Mouse (Mus musculus) layer of hippocampus, postnatal 10 days (tissue): ENCODE measurements around the gene Dbi. TPM values are rescaled to one million over a fixed set of nuclear protein-coding genes. Genes with fewer than 3 reads are reported as not detected.

Experiments used
- DNase-seq, 2 experiments: peaks; one replicate each; pipeline ENCODE4 v3.0.0; 2021; ENCODE audit warnings: low spot score in 2 of 2
- total RNA-seq, 2 experiments: library from RNA; stranded (reverse); gene quantifications; 2 replicates each; pipeline ENCODE4 v1.2.3; 2021

Gene Dbi
- total RNA-seq, 2 experiments from 2014 or later: 611 to 668 TPM

DNA sequence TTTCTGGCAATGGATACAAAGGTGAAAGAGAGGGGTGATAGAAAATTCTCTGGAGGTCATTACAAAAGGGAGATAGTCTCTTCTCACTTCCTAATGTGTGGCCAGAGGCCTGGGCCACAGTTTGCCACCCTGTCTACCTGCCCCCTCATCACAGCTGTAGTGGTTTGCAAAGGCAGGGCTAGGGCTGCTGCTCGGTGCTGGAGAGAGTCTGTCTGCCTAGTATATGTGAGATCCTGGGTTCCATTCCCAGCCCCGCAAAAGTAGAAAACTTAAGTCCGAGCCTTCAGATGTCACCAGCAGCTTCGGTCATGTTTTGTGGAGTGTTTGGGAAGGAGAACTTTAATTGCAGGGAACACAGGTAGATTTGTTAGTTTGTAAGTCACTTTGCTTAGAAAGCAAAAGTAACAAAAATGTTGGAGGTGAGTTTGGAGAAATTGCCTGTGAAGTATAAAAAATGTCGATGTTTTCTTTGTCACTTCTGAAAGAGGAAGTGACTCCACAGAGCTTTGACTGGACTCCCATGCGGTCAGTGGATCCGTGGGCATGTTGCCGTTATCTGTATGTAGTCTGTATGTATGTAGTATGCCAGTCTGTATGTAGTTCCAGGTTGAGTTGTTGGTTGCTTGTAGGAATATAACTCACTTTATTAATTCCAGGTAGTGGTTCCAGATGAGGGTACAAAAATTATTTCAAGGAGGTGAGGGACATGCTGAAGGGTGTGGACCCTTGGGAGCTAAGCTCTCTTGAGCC lies 1.9 kb upstream of the Dbi start:
- no peak for DNase-seq

DNA sequence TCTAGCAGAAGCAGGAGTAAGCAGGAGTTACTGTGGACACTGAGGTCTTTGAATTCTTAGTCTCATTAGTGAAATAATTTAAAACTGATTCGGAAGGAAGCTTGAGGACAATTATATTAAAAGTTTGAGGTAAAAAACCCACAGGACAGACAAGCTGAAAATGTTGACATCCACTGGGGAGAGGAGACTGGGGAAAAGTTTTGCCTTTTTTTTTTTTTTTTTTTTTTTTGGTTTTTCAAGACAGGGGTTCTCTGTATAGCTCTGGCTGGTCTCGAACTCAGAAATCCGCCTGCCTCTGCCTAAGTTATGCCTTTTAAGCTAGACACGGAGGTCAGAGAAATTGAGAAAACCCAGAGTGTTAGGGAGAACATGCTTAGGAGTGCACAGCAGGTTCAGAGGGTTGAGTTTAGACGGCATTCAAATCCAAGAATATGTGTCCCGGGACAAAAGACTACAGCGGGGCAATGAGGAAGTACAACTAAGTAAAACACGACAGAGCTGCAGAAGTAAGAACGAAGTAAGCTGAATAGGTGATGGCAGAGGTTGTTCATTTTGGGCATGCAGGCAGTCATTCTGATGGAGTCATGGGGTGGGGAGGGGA lies 1.2 kb upstream of the Dbi start:
- no peak for DNase-seq

DNA sequence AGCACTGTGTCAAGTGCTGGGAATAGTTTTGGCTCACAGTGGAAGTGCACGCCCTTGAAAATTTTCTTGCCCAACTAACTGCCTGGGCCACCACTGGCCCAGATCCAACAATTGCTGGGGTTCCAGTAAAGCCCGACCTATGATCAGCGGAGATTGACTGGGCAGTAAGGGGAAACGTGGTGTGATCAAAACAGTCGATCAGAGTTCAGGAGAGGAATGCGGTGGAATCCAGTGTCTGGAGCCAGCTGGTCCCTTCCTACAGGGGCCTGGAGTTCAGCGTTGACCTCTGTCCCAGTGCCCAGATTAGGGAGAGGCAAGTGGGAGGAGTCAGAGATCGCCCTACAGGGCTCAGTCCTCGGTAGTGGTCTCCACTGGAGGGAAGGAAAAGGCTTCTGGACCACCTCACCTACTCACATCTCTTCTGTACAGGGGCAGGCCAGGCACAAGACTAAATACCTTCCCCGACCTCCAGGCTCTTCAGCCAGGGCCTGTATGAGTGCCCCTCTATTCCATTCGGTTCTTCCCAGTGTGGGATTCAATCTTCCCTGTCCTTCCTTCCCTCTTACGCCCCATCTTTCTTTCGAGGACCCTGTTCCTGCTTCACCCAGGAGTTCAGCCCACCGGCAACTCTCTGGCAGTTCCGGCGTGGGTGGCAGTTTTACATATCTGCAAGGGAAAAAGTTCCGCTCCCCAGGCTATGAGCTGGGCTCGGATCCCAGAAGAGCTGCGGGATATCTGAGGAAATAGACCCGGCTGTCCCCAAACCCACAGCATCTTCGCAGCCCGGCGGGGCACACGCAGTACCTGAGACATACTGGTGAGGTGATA lies 523 bp downstream of the Dbi start:
- peak in 1 of 2 experiments; percentile 54 for DNase-seq

DNA sequence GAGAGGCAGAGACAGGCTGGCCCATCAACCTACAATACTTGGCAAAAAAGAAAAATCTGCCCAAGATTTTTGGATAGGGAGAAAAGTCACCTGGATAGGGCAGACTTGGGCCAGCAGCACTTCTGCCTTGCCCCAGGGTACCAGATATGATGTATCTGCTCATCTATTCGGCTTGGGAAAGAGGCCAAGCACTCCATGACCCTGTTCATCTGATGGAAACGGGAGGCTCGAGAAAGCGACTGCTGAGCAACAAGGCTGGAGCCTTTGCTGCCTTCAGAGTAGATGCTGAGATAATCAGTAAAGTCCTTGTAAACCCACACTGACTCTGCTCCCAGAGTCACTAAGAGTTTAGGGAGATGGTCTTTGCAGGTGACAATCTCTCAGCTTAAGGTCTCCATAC lies 1.5 kb downstream of the Dbi start:
- no peak for DNase-seq

DNA sequence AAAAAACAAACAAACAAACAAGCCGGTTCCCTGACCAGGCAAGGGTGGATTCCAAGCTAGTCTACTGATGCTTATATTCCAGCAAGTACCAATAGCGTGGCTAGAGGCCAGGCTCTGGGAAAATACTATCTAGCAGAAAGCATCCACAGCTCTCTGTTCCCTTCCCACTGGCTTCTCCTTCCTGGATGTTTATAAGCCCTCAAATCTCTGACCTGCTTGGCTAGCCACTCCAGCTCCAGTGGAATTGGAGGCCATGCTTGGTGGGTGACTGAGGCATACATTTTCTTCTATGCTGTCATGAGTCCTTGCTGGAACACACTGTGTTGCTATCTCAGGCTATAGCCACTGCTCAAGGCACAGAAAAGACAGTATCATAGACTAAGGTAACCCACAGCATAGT lies 2.0 kb downstream of the Dbi start:
- DNase-seq: no peak

DNA sequence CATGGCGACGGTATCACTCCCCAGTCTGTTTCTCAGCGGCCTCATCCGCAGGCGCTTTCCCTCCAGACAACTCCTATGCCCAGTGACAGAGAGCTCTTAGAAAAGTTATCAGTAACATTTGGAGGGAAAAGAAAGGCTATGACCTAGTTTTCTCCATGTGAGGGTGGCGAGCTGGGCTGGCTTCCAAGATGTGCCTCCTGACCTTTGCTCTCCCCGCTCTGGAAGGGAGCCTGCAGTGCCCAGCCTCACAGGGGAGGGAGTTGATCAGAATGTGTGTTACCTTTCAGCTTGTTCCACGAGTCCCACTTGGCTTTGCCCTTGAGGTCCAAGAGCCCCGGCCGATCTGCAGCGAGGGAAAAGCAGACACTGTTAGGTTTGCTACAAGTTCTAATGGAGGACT lies 4.8 kb downstream of the Dbi start:
- DNase-seq: peak in 1 of 2 experiments; percentile 54

DNA sequence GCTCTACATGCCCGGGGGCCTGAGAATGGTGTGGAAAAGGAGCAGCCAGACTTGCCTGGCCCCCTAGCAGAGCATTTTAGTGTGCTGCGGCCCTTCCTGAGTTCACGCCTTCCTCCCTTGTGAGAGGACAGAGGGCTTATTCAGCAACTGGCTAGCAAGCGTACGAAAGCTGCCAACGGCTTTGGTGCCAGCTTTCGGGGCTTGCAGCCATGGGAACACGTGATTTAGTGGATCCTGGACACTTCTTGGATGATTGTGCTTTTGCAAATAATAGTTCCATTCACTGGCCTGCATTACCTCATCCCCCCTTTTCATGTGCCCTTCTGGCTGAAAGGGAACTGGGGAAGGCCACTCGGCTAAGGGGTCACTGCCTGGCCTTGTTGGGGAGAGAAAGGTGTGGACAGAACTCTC lies 5.2 kb downstream of the Dbi start:
- DNase-seq: peak; percentile 88 to 89

DNA sequence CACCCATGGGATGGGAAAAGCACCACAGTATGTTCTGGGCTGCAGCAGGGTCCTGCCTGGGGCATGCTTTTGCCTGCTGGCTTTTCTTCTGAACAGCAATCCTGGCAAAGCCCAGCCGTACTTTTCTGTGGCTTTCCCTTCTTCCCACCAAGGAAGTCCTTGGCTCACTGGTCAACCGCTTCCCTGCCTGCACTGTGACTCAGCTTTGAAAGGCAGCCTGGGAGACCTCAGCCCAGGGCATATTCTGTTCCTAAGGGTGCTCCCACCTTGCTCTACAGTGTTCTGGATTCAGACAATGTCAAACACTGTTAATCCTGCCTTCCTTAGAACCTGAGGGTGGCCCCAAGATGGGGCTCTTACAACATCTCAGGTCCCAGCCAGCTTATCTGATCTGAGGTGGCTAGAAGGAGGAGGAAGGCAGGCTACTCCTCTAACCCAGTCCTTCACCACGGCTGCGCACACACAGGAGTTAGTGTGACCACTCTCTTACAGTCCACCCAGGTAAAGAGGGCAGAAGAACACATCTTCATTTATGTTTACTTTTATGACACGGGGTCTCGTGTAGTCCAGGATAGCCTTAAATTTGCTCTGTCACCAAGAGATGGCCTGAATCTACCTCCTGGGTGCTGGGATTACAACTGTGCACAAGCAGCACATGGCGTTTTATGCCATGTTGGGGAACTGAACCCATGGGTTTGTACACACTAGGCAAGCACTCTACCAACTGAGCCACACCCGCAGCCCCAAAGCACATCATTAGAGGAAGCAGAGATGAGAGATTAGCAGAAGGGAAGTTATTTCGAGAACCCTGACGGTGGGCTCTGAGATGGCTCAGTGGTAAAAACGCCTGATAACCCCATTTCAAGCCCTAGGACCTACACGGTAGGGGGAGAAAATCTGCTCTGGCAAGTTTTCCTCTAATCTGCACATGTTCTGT lies 8.4 kb downstream of the Dbi start:
- DNase-seq: no peak

DNA sequence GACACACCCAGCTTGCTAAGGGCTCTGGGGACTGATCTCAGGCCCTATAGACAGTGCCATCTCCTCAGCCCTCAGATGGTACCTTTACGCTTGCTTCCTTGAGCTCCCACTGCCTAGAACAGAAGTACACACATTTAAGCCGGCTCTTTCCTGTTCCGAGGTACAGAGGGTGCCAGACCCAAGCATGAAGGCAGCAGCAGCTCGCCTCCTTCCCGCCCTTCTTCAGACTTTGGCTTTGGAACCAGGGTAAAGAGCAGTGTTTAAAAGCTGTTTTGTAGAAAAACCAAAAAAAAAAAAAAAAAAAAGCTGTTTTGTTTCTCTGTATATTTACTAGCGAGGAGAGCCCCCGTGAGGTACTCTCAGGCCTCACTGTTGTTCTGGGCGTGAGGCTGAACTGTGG lies 9.1 kb downstream of the Dbi start:
- DNase-seq: no peak

DNA sequence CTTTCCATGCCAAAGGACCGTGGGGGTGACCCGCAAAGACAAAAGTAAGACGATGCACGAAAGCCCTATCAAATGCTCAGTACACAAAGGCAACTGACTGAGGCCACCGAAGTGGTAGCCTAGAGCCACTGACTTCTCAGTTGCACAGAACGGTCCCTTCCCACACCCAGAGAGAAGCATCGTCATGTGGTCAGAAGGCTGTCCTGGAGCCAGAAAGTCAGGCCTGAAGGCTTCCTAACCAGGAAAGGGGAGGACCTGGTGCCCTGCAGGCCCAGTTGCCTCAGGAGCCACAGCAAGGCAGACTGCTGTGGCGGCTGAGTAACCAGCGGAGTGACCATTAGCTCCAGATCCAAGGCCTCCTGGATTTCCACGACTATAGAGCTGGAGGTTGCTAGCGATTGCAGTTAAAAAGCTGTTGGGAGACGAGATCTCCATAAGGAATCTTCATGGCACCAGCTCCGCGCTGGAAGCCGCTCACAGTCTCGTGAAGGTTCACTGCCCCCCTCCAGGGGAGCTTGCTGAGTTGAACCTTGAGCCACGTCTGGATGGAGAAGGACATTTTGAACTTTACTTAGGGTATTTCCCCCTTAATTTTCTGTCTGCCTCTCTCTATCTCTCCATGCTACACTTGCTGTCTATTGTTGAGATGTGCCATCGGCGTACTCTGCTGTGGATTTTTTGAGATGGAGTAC lies 11.0 kb downstream of the Dbi start:
- DNase-seq: no peak

DNA sequence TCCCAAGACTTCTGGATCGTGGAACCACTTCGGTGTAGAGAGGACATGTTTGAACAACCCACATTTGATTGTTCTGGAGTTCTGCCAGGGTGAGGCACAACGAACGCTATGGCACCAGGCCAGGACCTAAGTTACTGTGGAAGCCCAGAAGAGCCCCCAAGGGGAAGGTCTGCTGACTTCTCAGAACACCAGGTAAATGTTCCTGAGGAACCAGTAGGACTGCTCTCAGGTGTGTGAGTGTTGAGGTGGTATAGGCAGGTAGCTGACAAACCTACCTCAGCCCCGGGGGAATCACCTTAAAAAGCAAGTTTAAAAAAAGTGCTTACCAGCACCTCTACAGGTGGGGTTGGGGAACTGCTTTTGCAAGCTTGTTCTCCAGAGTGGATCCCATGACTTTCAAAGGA lies 15.3 kb downstream of the Dbi start:
- no peak for DNase-seq

DNA sequence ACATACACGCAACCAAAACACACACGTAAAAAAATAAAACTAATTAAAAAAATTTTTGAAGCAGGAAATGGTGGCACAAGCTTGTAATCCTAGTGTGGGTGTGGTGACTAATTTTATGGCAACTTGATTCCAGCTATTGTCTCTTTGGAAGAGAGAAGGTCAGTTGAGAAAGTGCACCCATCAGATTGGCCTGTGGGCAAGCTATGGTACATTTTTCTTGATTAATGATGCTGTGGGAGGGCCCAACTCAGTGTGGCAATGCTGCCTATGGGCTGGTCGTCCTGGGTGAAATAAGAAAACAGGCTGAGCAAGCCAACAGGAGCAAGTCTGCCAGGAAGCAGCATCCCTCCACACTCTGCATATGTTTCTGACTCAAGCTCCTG lies 19.7 kb downstream of the Dbi start:
- DNase-seq: no peak

DNA sequence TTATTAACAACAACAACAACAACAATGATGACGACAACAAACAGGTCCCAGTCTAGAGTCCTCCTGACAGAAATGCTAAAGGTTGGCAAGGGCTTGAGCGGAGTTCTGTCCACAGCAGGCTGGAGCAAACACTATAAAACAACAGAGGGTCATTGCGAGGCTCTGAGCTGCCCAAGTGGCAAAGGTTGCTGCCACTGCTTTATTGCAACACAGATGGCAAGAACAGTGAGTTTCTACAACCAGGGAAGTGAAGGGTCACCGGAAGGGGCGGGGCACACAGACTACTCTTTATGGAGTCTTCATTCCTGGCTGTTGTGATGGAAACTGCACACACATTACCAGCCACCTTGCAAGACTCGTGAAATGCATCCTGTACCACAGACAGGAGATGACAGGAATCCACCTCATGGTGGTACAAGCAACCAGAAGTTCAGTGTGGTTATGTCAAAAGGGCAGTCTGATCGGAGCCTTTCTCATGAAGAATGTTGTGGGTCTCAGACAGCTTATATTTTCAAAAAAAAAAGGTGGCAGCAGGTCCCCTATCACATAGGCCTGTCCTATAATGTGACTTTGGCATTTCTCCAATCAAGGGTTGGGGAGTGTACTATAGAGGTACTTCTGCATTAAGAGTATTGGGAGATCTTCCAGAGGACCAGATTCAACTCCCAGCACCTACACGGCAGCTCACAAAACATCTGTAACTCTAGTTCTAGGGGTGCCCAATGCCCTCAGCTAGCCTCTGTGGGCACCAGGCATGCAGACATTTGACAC lies 20.2 kb downstream of the Dbi start:
- no peak for DNase-seq

DNA sequence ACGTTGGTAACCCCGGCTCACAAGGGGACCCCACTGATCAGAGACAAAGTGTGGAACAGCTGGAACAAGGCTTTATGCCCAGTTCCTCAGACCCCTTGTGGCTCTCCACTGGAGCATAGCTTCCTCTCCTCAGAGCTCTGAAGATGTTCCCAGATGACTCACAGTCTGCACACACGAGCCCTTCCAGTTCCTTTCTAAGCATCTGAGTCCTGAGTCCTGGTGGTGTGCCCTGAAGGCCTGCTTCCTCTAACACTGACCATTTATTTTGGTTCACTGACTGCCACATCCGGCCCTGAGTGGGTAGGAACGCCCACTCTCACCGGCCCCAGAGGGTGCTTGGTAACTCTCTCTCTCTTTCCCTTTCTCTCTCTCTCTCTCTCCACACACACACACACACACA lies 21.4 kb downstream of the Dbi start:
- DNase-seq: no peak

DNA sequence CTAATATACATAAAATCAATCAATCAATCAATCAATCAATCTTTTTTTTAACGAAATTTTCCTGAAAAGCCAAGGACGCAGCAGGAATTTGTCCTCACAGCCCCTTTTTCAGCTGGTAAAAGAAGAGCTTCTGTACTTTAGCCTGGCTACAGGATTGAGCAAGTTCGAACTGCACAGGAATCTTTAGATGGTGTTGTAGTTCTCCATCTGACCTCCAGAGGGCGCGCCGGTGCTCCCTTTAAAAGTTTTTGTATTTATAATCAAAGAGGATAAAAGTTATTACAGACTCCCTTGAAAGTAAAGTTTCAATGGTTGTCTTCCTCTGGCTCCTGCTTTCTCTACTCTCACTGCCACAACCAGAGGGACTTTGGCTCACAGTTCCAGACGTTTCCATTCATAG lies 22.6 kb downstream of the Dbi start:
- peak; percentile 78 to 81 for DNase-seq

DNA sequence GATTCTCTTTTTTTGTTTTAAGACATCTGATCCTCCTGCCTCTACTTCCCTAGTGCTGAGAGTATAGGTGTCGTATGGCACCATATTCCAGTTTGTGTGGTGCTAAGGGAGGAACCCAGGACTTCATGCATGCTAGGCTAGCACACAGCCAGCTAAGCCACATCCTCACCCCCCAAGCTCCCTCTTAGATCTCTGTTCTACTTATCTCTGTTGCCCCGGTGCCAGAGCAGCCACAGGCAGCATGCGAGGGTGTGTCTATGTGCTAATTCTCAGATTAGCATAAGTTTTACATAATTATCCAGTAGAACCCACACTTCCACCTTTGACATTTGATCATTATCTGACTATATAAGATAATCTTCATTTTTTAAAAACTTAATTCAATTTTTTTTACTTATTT lies 26.0 kb downstream of the Dbi start:
- no peak for DNase-seq

DNA sequence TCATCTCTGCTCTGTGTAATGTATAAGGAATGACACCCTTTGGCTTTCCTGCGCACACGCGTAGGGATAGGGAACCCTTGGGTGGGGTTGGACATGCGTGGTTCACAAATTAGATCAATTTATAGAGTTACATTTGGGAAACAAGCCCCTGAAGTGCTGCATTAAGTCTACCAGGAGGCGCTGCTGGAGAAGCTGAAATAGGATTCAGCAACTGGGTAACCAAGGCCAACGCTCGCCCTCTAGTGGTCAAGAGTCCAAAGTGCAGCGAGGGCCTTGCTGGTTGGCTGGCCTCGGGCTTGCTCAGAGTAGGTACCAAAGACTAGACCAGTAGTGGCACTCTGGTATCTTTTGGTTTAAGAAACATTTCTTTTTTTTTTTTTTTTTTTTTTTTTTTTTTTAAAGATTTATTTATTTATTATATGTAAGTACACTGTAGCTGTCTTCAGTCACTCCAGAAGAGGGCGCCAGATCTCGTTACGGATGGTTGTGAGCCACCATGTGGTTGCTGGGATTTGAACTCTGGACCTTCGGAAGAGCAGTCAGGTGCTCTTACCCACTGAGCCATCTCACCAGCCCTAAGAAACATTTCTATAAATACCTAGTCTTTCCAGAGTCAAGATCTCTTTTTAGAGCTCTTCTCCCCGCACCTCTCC lies 27.3 kb downstream of the Dbi start:
- DNase-seq: peak; percentile 89 to 92

DNA sequence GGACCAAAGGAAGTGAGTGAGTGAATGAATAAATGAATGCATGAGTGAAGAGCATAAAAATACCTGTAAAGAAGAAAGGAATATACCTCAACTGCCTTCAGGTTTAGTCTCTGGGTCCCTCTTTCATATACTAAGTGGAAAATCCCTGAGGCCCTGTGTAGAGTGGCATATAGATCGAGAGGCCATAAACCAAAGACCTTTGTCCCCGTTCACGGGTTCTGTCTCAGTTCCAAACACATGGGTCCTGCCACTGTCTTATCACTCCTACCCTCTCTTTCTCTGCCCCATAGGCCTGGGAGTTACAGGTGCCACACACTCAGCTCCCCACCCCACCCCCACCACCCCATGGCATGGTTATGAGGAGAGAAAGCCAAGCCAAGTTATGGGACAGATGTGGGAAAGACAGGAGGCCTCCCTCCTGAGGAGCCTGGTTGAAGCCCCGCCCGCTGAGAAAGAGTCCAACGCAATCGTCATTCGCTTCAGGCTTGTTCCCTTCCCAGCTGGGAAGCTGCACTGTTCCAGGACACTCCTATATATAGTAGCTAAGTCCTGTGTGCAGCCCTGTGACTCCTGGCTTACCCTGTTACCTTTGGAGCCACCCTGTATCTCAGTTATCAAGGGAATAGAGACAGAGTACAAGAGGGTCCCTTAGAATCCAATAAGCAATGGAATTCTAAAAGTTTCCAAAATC lies 29.9 kb downstream of the Dbi start:
- no peak for DNase-seq

DNA sequence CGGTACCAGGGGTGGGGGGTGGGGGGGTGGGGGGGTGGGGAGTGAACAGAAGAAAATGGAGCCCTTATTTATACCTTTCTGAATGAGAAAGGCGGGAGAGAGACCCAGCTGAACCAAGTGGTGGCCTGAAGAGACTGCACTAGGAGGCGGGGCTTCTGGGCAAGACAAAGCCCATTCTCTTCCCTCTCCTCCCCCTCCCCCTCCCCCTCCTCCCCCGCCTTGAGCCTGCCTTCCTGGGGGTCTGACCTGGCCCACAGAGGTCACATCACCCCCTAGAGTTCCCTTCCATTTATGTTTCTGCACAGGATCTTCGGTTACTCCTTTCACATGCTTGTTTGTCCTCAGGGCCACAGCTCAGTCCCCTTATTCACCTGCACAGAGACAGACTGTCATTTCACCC lies 31.7 kb downstream of the Dbi start:
- DNase-seq: no peak
